In genomic region chr4:62809048-62809447, GRCm38 (mm10) we compare ENCODE assay signal across 21 mouse cellular contexts.
"Had no signal": no experiment of that assay in that cellular context is flagged by ENCODE, and none has a peak within 500 bp of the region (broad histone marks: within the 10 kb centered on the region; RNA-seq: fewer than 3 reads in every experiment).

No protein-coding gene starts in this region.

- H3K27me3 ChIP-seq: limb, embryonic 13.5 days; liver, embryonic 12.5 days; liver, embryonic 15.5 days; lung, embryonic 15.5 days; midbrain, embryonic 13.5 days; neural tube, embryonic 13.5 days had no signal

- H3K9me3 ChIP-seq: limb, embryonic 10.5 days; limb, embryonic 13.5 days; liver, embryonic 12.5 days; liver, embryonic 15.5 days; lung, embryonic 15.5 days; midbrain, embryonic 10.5 days; midbrain, embryonic 13.5 days; neural tube, embryonic 13.5 days had no signal

- H3K36me3 ChIP-seq: limb, embryonic 10.5 days; limb, embryonic 13.5 days; liver, embryonic 12.5 days; liver, embryonic 15.5 days; lung, embryonic 15.5 days; midbrain, embryonic 10.5 days; midbrain, embryonic 13.5 days; neural tube, embryonic 13.5 days had no signal

- H3K4me1 ChIP-seq: liver, embryonic 15.5 days; midbrain, embryonic 10.5 days; midbrain, embryonic 13.5 days had no signal

- ATAC-seq: liver, embryonic 12.5 days; midbrain, embryonic 13.5 days; midbrain, embryonic 16.5 days had no signal

- DNase-seq: layer of hippocampus, adult 9-11 months; liver; lung, adult 18-20 months; lung, postnatal 10 days; lung, postnatal 36 days; retina, postnatal 1 day; right cerebral cortex, postnatal 25 days; spleen, adult 18-20 months had no signal

- H3K4me2 ChIP-seq: limb, embryonic 13.5 days; liver, embryonic 12.5 days; liver, embryonic 15.5 days; lung, embryonic 15.5 days; midbrain, embryonic 13.5 days; neural tube, embryonic 13.5 days had no signal

- H3K9ac ChIP-seq: limb, embryonic 13.5 days; liver, embryonic 12.5 days; liver, embryonic 15.5 days; lung, embryonic 15.5 days; midbrain, embryonic 13.5 days; neural tube, embryonic 13.5 days had no signal

- H3K27ac ChIP-seq: kidney, postnatal 0 days; layer of hippocampus, adult 2 months; limb, embryonic 10.5 days; limb, embryonic 13.5 days; liver, embryonic 12.5 days; liver, embryonic 15.5 days; lung, embryonic 15.5 days; midbrain, embryonic 10.5 days; midbrain, embryonic 13.5 days; neural tube, embryonic 13.5 days had no signal

- H3K4me3 ChIP-seq: layer of hippocampus, adult 2 months; limb, embryonic 10.5 days; limb, embryonic 13.5 days; liver, embryonic 12.5 days; liver, embryonic 15.5 days; lung, embryonic 15.5 days; megakaryocyte, embryonic 14.5 days; midbrain, embryonic 10.5 days; midbrain, embryonic 13.5 days; myocyte; neural tube, embryonic 13.5 days had no signal
